Mouse (Mus musculus) olfactory bulb, adult 2 months (tissue): ENCODE results near the gene Morn5.

Experiments
- CTCF ChIP-seq: fragments of 200-500 bp; IDR thresholded peaks from 2 replicates; pipeline ENCODE4 v1.5.1; 2012; ENCODE audit warnings: low read depth, mild to moderate bottlenecking, low read length, moderate library complexity; ENCODE audit not compliant: insufficient read depth
- POLR2A ChIP-seq: fragments of 200-500 bp; IDR thresholded peaks from 2 replicates; pipeline ENCODE4 v1.6.1; 2012; ENCODE audit warnings: mild to moderate bottlenecking, low read depth, low read length, moderate library complexity; ENCODE audit not compliant: insufficient read depth

GRCm38 (mm10) chr2:36103555-36104367, 54.5 kb downstream of the Morn5 start:
- no peak for TF ChIP-seq CTCF
- TF ChIP-seq POLR2A, result no peak
